Mouse (Mus musculus) heart, embryonic 15.5 days (tissue): ENCODE results near the gene Map2k5. TPM values are rescaled to one million over a fixed set of nuclear protein-coding genes. Genes with fewer than 3 reads are reported as not detected.

ENCODE experiments used
- ATAC-seq: fragments of 200-750 bp; cut with Nextera tagmentation; replicated peaks from 2 replicates; pipeline ENCODE4 v1.8.0; 2017; ENCODE audit warnings: low read depth, moderate TSS enrichment; ENCODE audit not compliant: insufficient number of reproducible peaks, insufficient read depth, low FRiP score
- H3K27ac ChIP-seq: fragments of 300-500 bp; sonication (generic); 2 replicates; pipeline ENCODE4 v1.5.1; 2015; ENCODE audit warnings: mild to moderate bottlenecking, inconsistent platforms
- H3K27me3 ChIP-seq: fragments of 300-500 bp; sonication (generic); 2 replicates; pipeline ENCODE4 v1.6.1; 2015; ENCODE audit warnings: inconsistent platforms
- H3K36me3 ChIP-seq: fragments of 300-500 bp; sonication (generic); 2 replicates; pipeline ENCODE4 v1.6.1; 2015; ENCODE audit warnings: mild to moderate bottlenecking, inconsistent platforms
- H3K4me1 ChIP-seq: fragments of 300-500 bp; sonication (generic); replicated peaks from 2 replicates; pipeline ENCODE4 v1.6.1; 2015; ENCODE audit warnings: inconsistent platforms
- H3K4me2 ChIP-seq: fragments of 300-500 bp; sonication (generic); 2 replicates; pipeline ENCODE4 v1.6.1; 2015; ENCODE audit warnings: inconsistent platforms, mild to moderate bottlenecking, moderate library complexity
- H3K4me3 ChIP-seq: fragments of 300-500 bp; sonication (generic); 2 replicates; pipeline ENCODE4 v1.5.1; 2015; ENCODE audit warnings: mild to moderate bottlenecking, inconsistent platforms
- H3K9ac ChIP-seq: fragments of 300-500 bp; sonication (generic); 2 replicates; pipeline ENCODE4 v1.6.1; 2015; ENCODE audit warnings: mild to moderate bottlenecking, inconsistent platforms
- H3K9me3 ChIP-seq: fragments of 300-500 bp; sonication (generic); replicated peaks from 2 replicates; pipeline ENCODE4 v1.6.1; 2016; ENCODE audit warnings: inconsistent platforms
- WGBS: fragments of 180-500 bp; shearing (Covaris S2); methylation state at CpG from one replicate; pipeline ENCODE4 v1.1.7; 2015; ENCODE audit warnings: mixed read lengths; 5-methylcytosine and 5-hydroxymethylcytosine counted together
- polyA plus RNA-seq: library from polyadenylated mRNA; unstranded; fragments of >200 nt; fragmentation: Nextera tagmentation; extraction: Ambion mirVana; gene quantifications from 2 replicates; pipeline ENCODE4 v1.2.1, GENCODE M21; 2015

Gene Map2k5
- polyA plus RNA-seq, 1 experiment from 2014 or later = 24.5 TPM

- ATAC-seq = no peak
- Histone ChIP-seq H3K4me2 (no peak overlapping the region), H3K9me3 (no peaks in the 10 kb centered on the region), H3K36me3 (no peaks in the 10 kb centered on the region), H3K9ac (no peak overlapping the region), H3K4me3 (no peak overlapping the region), H3K27me3 (no peaks in the 10 kb centered on the region), H3K4me1 (no peaks in the 10 kb centered on the region), H3K27ac (no peak overlapping the region)
- WGBS = 75% methylated on average over 5 of the region's 5 CpGs
Measured at GRCm38 (mm10) chr9:63118385-63118784, 259.3 kb downstream of the Map2k5 start.

Other genes with a start within 250 kb of the Map2k5 start
- not detected in 2 replicates for gene Skor1, start 228.9 kb downstream of the Map2k5 start, polyA plus RNA-seq
- gene 2300009A05Rik, start 21.3 kb upstream of the Map2k5 start, polyA plus RNA-seq = 68.6 and 78.9 TPM in 2 replicates
- gene Iqch, start 224.6 kb upstream of the Map2k5 start, polyA plus RNA-seq = 0.04 and 0.09 TPM in 2 replicates
- gene Aagab, start 224.8 kb upstream of the Map2k5 start, polyA plus RNA-seq = 24.7 and 25.3 TPM in 2 replicates